Mouse (Mus musculus): ENCODE results near the gene Trim10.

Gene Trim10

DNA sequence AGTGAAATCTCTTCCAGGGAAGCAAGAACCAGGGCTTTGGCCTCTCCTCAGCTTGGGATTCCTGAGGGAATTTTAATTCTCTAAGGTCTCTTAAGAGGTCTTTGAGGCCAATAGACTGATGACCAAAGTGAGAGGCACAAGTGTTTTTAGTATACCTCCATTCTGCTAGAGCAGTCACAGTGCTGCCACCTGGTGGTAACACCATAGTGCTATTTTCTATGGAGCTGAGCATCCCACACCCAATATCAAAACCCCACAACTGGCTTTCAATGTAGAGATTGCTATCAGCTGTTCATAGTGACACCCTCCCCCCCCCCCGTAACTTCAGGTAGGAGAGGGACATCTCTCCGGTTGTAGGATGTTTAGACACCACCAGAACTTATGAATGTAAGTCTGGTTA is 44.7 kb downstream of the Trim10 start:
- peak; percentile 83 for DNase-seq

DNA sequence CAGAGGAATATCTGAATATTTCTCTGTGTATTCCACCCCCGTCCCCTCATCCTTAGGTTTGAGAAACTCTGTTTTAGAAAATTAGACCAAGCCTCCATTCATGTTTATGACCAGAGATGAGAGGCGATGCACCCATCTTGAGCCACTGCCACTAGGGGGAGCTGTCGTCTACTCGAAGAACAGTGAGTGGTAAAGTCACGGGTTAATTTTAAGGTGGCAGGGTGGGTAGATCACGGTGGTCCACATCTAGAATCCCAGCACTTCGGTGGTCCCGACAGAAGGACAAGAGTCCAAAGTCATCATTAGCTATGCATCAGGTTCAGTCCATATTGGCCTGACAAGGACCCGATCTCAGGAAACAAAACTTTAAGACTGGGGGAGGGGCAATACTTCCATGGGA is 45.7 kb downstream of the Trim10 start:
- DNase-seq = peak; percentile 72

DNA sequence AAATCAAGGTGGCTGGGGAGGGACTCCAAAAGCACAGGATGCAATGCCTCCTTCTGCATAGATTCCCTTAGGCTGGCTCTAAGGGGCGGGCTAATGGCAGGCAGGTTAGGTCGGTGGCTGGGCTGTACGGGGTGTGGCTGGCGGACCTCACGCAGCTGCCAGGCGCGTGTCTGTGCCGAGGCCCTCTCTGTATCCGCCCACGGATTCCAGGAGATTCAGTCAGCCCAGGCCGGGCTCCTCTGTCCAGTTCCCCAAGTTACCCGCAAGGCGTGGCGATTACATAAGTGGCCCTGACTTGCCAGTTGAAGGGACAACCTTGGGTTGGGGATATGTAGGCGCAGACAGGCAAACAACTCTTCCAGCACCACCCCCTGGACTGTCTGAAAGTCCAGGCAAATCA is 50.9 kb downstream of the Trim10 start:
- no peak for DNase-seq

DNA sequence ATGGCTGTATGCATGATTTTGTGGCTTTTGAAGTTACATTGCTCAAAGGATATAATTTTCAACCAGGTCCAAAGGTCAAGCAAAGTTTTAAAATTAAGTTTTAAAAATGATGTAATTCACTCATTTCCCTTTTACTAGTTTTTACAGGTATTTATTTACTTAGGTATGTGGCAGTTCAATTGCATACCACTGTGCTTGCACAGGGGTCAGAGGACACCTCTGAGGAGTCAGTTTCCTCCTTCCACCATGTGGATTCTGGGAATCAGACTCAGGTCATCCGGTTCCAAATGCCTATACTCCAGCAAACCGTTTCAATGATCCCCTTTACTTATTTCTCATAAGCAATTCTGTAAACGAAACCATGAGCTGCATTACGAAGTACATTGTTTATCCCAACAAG is 53.3 kb downstream of the Trim10 start:
- DNase-seq = no peak

DNA sequence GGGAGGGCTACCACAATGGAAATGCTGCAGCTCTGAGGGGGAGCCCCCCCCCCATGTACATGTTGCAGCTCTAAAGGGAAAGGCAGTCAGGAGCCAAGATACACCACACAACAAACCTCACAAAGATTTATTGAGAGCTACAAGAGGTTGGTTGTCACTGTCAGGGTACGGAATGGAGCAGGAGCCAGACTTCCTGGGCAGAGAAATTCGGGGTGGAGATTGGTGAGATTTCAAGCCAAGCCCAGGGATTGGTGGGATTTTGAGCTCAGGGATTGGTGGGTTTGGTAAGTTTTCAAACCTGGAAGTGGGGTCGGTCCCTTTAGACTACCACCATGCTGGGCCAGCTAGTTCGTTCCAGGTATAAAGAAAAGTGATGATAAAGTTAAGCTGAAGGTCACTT is 54.1 kb downstream of the Trim10 start:
- DNase-seq = no peak
